Mouse (Mus musculus) neural tube, embryonic 10.5 days (tissue): ENCODE measurements around the gene Cacna1g.

Source experiments
- DNase-seq: peaks from one replicate; pipeline ENCODE4 v3.0.0-alpha.2; 2017; ENCODE audit warnings: low spot score; ENCODE audit errors: extremely low spot score

The Cacna1g gene

DNA sequence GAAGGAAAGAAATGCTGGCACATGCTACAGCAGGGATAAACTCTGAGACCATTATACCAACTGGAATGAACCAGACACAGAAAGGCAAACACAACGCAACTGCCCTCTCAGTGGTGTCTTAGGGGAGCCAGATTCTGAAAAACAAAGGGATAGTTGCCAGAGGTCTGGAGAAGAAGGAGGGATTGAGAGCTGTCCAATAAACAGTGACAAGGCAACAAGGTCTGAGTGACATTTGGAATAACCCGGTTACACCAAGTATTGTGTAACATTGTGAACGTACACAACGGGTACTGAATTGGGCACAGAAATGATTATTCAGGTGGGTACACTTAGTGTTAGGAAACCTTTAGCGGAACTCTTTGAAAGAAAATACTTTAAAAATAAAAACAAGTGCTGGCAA lies 111.9 kb downstream of the Cacna1g start:
- DNase-seq, result no peak

DNA sequence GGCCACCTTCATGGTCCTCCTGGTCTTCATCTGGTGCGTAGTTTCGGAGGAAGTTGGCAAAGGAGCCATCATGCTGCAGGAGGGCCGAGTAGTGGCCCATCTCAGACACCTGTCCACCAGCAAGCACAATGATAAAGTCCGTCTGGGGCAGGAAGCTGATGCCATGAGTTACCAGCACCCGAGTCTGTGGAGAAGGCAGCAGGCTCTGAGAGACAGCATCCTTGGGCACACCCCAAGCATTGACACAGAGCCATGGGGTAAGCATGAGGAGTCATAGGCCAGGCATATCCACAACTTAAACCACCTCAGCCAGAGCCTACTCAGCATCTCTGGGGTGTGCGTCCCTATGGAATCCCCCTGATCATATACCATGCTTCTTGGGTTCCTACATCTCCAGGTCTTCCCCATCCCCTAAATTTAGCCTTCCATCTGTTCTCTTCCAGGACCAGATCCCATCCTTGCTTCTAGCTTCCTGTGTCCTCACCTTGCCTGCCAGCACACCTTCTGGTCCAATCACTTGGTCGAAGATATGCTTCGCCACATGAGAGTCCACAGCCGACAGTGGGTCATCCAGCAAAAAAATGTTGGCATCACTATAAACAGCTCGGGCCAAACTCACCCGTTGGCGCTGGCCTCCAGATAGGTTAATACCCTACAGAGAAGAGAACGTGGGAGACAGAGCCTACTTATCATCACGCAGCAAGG lies 112.7 kb downstream of the Cacna1g start:
- DNase-seq, result no peak

DNA sequence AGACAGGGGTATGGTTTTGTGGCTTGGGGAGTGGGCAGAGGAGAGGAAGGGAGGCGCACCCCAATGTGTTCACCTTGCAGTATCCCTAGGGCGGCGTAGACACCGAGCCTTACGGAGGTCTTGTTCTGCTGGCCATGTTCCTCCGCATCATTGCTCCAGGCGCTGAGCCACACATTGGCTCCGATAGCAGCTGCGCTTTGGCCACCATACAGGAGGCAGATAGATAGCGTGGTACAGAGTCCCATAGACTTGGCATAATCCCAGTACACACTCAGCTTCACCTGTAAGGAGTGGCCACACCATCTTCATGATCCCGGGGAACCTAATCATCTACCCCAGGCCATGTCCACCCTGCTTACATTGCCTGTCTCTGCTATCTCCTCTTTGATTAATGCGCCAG lies 114.8 kb downstream of the Cacna1g start:
- no peak for DNase-seq
